Comparison of ENCODE assay signal across 20 mouse cellular contexts in the genomic region with DNA sequence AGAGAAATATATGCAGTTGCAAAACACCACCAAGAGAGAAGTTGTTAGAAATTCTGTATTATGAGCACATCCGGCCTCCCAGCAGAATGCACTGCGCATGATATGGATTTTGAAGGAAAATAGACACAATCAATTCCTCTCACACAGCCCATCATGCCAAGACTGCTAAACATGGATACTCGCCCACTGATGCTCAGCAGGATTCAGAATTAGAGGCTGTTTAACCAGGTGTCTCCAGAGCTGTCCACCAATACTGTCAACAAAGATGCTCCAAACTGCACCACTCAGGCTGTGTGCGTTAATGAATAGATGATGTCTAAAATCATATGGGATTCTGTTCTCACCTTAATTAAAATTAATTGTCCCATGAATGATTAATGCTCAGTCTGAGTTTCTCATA.
"Had no signal": no experiment of that assay in that cellular context is flagged by ENCODE, and none has a peak within 500 bp of the region (broad histone marks: within the 10 kb centered on the region; RNA-seq: fewer than 3 reads in every experiment).

No protein-coding gene starts in this region.

- ATAC-seq: liver, postnatal 0 days; lung, postnatal 0 days had no signal

- H3K4me1 ChIP-seq: limb, embryonic 12.5 days; limb, embryonic 15.5 days; neural tube, embryonic 12.5 days; neural tube, embryonic 15.5 days; stomach, embryonic 15.5 days had no signal

- H3K9ac ChIP-seq: limb, embryonic 12.5 days; limb, embryonic 15.5 days; liver, embryonic 14.5 days; liver, postnatal 0 days; lung, embryonic 14.5 days; neural tube, embryonic 12.5 days; neural tube, embryonic 15.5 days; stomach, embryonic 15.5 days had no signal

- H3K36me3 ChIP-seq: limb, embryonic 12.5 days; limb, embryonic 15.5 days; neural tube, embryonic 12.5 days; neural tube, embryonic 15.5 days; stomach, embryonic 15.5 days had no signal

- DNase-seq: kidney, adult 2 months; kidney, postnatal 25 days; layer of hippocampus, adult 9-11 months; liver, postnatal 0 days; lung, embryonic 14.5 days; retina, postnatal 1 day; right cerebral cortex, postnatal 25 days; spleen, adult 18-20 months; thymus, postnatal 25 days had no signal

- H3K27me3 ChIP-seq: limb, embryonic 12.5 days; limb, embryonic 15.5 days; neural tube, embryonic 12.5 days; neural tube, embryonic 15.5 days; stomach, embryonic 15.5 days had no signal

- H3K9me3 ChIP-seq: limb, embryonic 12.5 days; limb, embryonic 15.5 days; neural tube, embryonic 12.5 days; neural tube, embryonic 15.5 days; stomach, embryonic 15.5 days had no signal

- H3K4me3 ChIP-seq: layer of hippocampus, adult 2 months; limb, embryonic 12.5 days; limb, embryonic 15.5 days; neural tube, embryonic 12.5 days; neural tube, embryonic 15.5 days; stomach, embryonic 15.5 days had no signal

- H3K4me2 ChIP-seq: limb, embryonic 12.5 days; limb, embryonic 15.5 days; liver, embryonic 11.5 days; lung, embryonic 14.5 days; neural tube, embryonic 12.5 days; neural tube, embryonic 15.5 days; stomach, embryonic 15.5 days had no signal

- H3K27ac ChIP-seq: kidney, postnatal 0 days; layer of hippocampus, adult 2 months; limb, embryonic 12.5 days; limb, embryonic 15.5 days; liver, embryonic 14.5 days; macrophage; neural tube, embryonic 12.5 days; neural tube, embryonic 15.5 days; stomach, embryonic 15.5 days had no signal
